Mouse (Mus musculus): ENCODE measurements around the gene Klhl29.

GRCm38 (mm10) chr12:5162672-5163071 lies 212.8 kb downstream of the Klhl29 start:
- TF ChIP-seq CTCF (IDR thresholded peaks at IDR 0.05; ENCODE audit: low read depth) (no peak), EP300 (optimal IDR thresholded peaks at IDR 0.05) (no peak)
